Mouse (Mus musculus) kidney, embryonic 15.5 days (tissue): ENCODE data around the gene Pbxip1. TPM values are rescaled to one million over a fixed set of nuclear protein-coding genes. Genes with fewer than 3 reads are reported as not detected.
A peak's percentile ranks its signal among the peaks of the same experiment; 100 is the strongest.
"Not testable (repeated sequence)": the region's sequence is repeated elsewhere in the genome, so short reads cannot be mapped to it uniquely, and the experiment has no call there.

Source experiments
- ATAC-seq: fragments of 200-750 bp; cut with Nextera tagmentation; replicated peaks from 2 replicates; pipeline ENCODE4 v1.8.0; 2017; ENCODE audit warnings: moderate TSS enrichment; ENCODE audit not compliant: low FRiP score
- H3K27ac ChIP-seq: fragments of 300-500 bp; sonication (generic); 2 replicates; pipeline ENCODE4 v1.5.1; 2015; ENCODE audit warnings: mild to moderate bottlenecking, inconsistent platforms
- H3K27me3 ChIP-seq: fragments of 300-500 bp; sonication (generic); 2 replicates; pipeline ENCODE4 v1.6.1; 2015; ENCODE audit warnings: inconsistent platforms
- H3K36me3 ChIP-seq: fragments of 300-500 bp; sonication (generic); 2 replicates; pipeline ENCODE4 v1.6.1; 2015; ENCODE audit warnings: inconsistent platforms
- H3K4me1 ChIP-seq: fragments of 300-500 bp; sonication (generic); 2 replicates; pipeline ENCODE4 v1.6.1; 2015; ENCODE audit warnings: inconsistent platforms
- H3K4me2 ChIP-seq: fragments of 300-500 bp; sonication (generic); 2 replicates; pipeline ENCODE4 v1.6.1; 2015; ENCODE audit warnings: moderate library complexity, mild to moderate bottlenecking, inconsistent platforms
- H3K4me3 ChIP-seq: fragments of 300-500 bp; sonication (generic); replicated peaks from 2 replicates; pipeline ENCODE4 v1.5.1; 2015; ENCODE audit warnings: mild to moderate bottlenecking, inconsistent platforms
- H3K9ac ChIP-seq: fragments of 300-500 bp; sonication (generic); 2 replicates; pipeline ENCODE4 v1.6.1; 2015; ENCODE audit warnings: mild to moderate bottlenecking, inconsistent platforms
- H3K9me3 ChIP-seq: fragments of 300-500 bp; sonication (generic); replicated peaks from 2 replicates; pipeline ENCODE4 v1.6.1; 2016; ENCODE audit warnings: inconsistent platforms
- WGBS: fragments of 180-500 bp; shearing (Covaris S2); methylation state at CpG from one replicate; pipeline ENCODE4 v1.1.7; 2015; ENCODE audit warnings: mixed read lengths; 5-methylcytosine and 5-hydroxymethylcytosine counted together
- polyA plus RNA-seq: library from polyadenylated mRNA; unstranded; fragments of >200 nt; fragmentation: Nextera tagmentation; extraction: Ambion mirVana; gene quantifications from 2 replicates; pipeline ENCODE4 v1.2.1, GENCODE M21; 2015

The Pbxip1 gene
- polyA plus RNA-seq, 1 experiment from 2014 or later: 39.6 TPM

- Histone ChIP-seq H3K36me3 (peaks cover 42% of the 10 kb centered on the region), H3K27me3 (no peaks in the 10 kb centered on the region), H3K4me1 (peaks cover 60% of the 10 kb centered on the region), H3K27ac (0 out of 2 replicates have a peak overlapping the region, but pooled peaks have one; percentile 100), H3K9me3 (no peaks in the 10 kb centered on the region), H3K4me2 (peak overlapping the region; percentile 89), H3K9ac (peak overlapping the region; percentile 64; the same call in 1 of the 2 replicates), H3K4me3 (peak overlapping the region; percentile 71)
- ATAC-seq: no peak
- 53% methylated on average over 6 of the region's 6 CpGs for WGBS
Measured at GRCm38 (mm10) chr3:89422556-89423205, 13.8 kb upstream of the Pbxip1 start.

DNA sequence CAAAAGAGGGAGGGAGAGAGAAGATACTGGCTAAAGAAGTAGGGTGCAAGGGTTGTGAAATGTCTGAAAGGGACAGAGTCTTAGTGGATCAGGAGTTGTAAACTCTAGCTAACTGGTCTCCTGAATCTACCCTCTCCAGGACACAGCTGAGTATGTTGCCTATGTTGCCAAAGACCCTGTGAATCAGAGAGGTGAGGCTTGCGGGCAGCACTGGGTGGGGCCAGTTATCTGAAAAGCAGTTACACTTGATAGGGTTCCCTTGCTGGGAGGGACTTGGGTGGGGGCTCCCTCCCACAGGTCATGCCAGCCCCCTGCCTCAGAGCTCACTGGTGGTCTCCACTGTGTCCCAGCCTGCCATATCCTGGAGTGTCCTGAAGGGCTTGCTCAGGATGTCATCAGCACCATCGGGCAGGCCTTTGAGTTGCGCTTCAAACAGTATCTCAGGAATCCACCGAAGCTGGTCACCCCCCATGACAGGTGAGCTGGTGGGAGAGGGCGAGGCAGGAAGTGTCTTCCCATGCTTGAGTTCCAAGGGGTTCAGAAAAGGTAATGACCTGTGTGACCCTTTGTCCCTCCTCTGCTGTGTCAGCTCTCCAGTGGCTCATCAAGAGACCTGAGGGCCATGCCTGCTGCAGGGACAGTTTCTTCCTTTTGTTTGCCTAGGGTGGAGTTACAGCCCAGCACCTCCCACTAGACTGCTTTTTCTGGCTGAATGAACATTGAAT lies 11.9 kb upstream of the Pbxip1 start:
- H3K4me3 ChIP-seq: no peak overlapping the region
- peaks cover 57% of the 10 kb centered on the region for H3K4me1 ChIP-seq
- H3K4me2 ChIP-seq: no peak overlapping the region
- ATAC-seq: no peak
- 67% methylated on average over 5 of the region's 5 CpGs for WGBS
- no peaks in the 10 kb centered on the region for H3K27me3 ChIP-seq
- H3K9ac ChIP-seq: no peak overlapping the region
- peak overlapping the region; percentile 32; the same call in 1 of the 2 replicates for H3K27ac ChIP-seq
- peaks cover 52% of the 10 kb centered on the region for H3K36me3 ChIP-seq
- no peaks in the 10 kb centered on the region for H3K9me3 ChIP-seq

DNA sequence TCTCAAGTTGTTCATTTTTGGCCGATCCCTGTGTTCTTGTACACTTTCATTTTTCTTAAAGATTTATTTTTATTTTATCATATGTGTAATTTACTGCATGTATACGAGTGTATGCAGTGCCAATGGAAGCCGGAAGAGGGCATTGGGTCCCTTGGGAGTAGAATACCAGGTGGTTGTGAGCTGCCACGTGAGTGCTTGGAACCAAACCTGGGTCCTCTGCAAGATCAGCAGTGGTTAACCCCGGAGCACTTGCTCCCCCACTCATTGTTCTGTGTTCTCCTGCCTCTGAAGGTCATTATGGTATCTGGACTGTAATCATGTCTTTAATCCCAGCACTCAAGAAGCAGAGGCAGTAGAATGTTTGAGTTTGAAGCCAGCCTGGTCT lies 11.4 kb upstream of the Pbxip1 start:
- H3K9ac ChIP-seq: no peak overlapping the region
- ATAC-seq: no peak
- H3K27ac ChIP-seq: peak overlapping the region; percentile 32; the same call in 1 of the 2 replicates
- 66% methylated on average over 5 of the region's 5 CpGs for WGBS
- no peaks in the 10 kb centered on the region for H3K9me3 ChIP-seq
- peaks cover 52% of the 10 kb centered on the region for H3K4me1 ChIP-seq
- H3K27me3 ChIP-seq: no peaks in the 10 kb centered on the region
- no peak overlapping the region for H3K4me2 ChIP-seq
- no peak overlapping the region for H3K4me3 ChIP-seq
- peaks cover 52% of the 10 kb centered on the region for H3K36me3 ChIP-seq

GRCm38 (mm10) chr3:89425876-89426275 lies 10.6 kb upstream of the Pbxip1 start:
- ATAC-seq: no peak
- no peaks in the 10 kb centered on the region for H3K27me3 ChIP-seq
- no peak overlapping the region for H3K9ac ChIP-seq
- H3K4me1 ChIP-seq: peaks cover 45% of the 10 kb centered on the region
- H3K27ac ChIP-seq: no peak overlapping the region
- WGBS: 86% methylated on average over 4 of the region's 4 CpGs
- H3K4me2 ChIP-seq: no peak overlapping the region
- no peak overlapping the region for H3K4me3 ChIP-seq
- peaks cover 52% of the 10 kb centered on the region for H3K36me3 ChIP-seq
- no peaks in the 10 kb centered on the region for H3K9me3 ChIP-seq

GRCm38 (mm10) chr3:89429021-89429420 lies 7.5 kb upstream of the Pbxip1 start:
- H3K9ac ChIP-seq, ATAC-seq, H3K4me3 ChIP-seq, H3K27me3 ChIP-seq, H3K9me3 ChIP-seq, H3K27ac ChIP-seq, H3K4me2 ChIP-seq: not testable (repeated sequence)
- peaks cover 67% of the 10 kb centered on the region for H3K36me3 ChIP-seq
- WGBS: 90% methylated on average over 7 of the region's 7 CpGs
- H3K4me1 ChIP-seq: peaks cover 23% of the 10 kb centered on the region

DNA sequence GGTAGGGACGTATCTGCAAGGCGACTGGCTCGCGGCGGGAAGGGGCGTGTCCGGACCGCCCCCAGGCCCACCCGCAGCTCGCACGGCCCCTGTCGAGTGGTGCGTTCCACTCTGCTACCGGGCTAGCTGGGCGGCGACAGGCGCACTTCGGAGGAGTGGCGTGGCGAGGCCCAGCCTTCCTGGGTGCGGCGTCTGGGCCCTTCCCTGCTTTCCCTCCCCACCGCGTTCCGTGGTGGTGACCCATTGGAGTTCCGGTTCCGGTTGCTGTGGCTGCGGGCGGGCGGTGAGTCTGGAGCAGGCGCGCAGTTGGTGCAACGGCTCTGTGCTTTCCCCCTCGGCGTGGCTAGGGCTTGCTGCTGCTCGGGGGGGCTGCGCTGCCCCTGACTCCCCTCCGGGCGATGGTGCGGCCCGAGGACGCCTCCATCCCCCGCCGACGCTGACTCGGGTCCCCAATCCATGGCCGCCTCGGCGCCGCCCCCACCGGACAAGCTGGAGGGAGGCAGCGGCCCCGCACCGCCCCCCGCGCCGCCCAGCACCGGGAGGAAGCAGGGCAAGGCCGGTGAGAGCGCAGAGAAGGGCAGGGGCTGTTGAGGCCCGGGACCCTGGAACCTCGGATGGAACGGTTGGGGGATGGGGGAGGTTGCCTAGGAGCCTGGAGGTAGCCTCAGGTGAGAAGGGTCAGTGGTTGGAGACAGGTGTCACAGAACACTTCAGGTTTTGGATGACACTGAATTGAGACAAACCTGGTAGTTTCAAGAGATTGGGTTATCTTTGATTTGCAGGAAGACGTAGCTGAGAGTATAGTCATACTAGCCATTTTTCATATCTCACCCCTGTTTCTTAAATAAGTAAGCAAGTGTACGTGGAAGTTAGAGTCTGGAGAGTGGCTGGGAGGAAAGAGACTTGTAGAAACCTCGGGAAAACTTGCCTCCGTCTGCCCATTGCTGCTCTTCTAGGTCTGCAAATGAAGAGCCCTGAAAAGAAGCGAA lies 6.0 kb upstream of the Pbxip1 start, which contains the start of gene Pygo2:
Gene Pygo2, plus strand, starts transcription at position 44 of the 989 bp plus-strand sequence.
- Histone ChIP-seq H3K4me1 (peaks cover 10% of the 10 kb centered on the region), H3K27me3 (no peaks in the 10 kb centered on the region), H3K27ac (peak within 1 kb of the TSS; percentile 96), H3K4me2 (peak within 1 kb of the TSS; percentile 80), H3K36me3 (peaks cover 67% of the 10 kb centered on the region), H3K4me3 (peak within 1 kb of the TSS; percentile 99), H3K9me3 (no peaks in the 10 kb centered on the region), H3K9ac (peak within 1 kb of the TSS; percentile 99)
- ATAC-seq: peak; percentile 99
- WGBS: 2% methylated on average over 68 of the region's 68 CpGs

GRCm38 (mm10) chr3:89432606-89433005 lies 3.9 kb upstream of the Pbxip1 start:
- H3K4me1 ChIP-seq: peaks cover 22% of the 10 kb centered on the region
- ATAC-seq: no peak
- H3K4me3 ChIP-seq: no peak overlapping the region
- 92% methylated on average over 8 of the region's 8 CpGs for WGBS
- H3K9me3 ChIP-seq: no peaks in the 10 kb centered on the region
- peaks cover 47% of the 10 kb centered on the region for H3K36me3 ChIP-seq
- no peaks in the 10 kb centered on the region for H3K27me3 ChIP-seq
- H3K9ac ChIP-seq: no peak overlapping the region
- no peak overlapping the region for H3K4me2 ChIP-seq
- no peak overlapping the region for H3K27ac ChIP-seq

- no peak overlapping the region for H3K9ac ChIP-seq
- 86% methylated on average over 11 of the region's 11 CpGs for WGBS
- no peak overlapping the region for H3K4me3 ChIP-seq
- no peak for ATAC-seq
- no peak overlapping the region for H3K27ac ChIP-seq
- no peaks in the 10 kb centered on the region for H3K9me3 ChIP-seq
- H3K36me3 ChIP-seq: peaks cover 38% of the 10 kb centered on the region
- no peaks in the 10 kb centered on the region for H3K27me3 ChIP-seq
- H3K4me1 ChIP-seq: peaks cover 30% of the 10 kb centered on the region
- no peak overlapping the region for H3K4me2 ChIP-seq
Measured at GRCm38 (mm10) chr3:89434532-89434931, 2.0 kb upstream of the Pbxip1 start.

DNA sequence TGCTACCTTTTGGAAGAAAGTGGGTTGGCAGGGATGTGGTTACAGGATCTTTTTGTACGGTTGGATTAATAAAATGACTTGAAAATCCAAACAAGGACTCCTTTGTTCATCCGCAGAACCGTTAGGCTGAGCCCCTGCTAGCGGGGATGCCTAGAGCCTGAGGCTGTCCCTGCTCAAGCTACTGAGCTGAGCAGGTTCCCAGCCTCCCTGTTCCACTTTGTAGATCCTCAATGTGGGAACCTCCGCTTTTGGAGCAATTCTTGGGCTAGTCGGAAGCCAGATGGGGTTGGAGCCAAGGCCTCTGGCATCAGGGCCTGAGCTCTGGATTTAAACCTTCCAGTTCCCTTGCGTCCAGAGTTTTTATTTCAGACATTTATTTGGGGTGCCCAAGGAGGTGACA lies 1.5 kb upstream of the Pbxip1 start:
- no peak for ATAC-seq
- Histone ChIP-seq H3K9ac (no peak overlapping the region), H3K4me3 (no peak overlapping the region), H3K27ac (no peak overlapping the region; the same call in 1 of the 2 replicates), H3K4me2 (no peak overlapping the region), H3K4me1 (peaks cover 30% of the 10 kb centered on the region), H3K27me3 (no peaks in the 10 kb centered on the region), H3K36me3 (peaks cover 41% of the 10 kb centered on the region), H3K9me3 (no peaks in the 10 kb centered on the region)
- WGBS: 77% methylated on average over 7 of the region's 7 CpGs

- Histone ChIP-seq H3K9me3 (no peaks in the 10 kb centered on the region), H3K4me3 (peak overlapping the region; percentile 55)
- WGBS: 29% methylated on average over 5 of the region's 5 CpGs
Measured at GRCm38 (mm10) chr3:89437269-89437668, 763 bp downstream of the Pbxip1 start.

GRCm38 (mm10) chr3:89440691-89441090 lies 4.2 kb downstream of the Pbxip1 start:
- no peaks in the 10 kb centered on the region for H3K9me3 ChIP-seq
- no peaks in the 10 kb centered on the region for H3K27me3 ChIP-seq
- WGBS: 96% methylated on average over 2 of the region's 2 CpGs
- no peak overlapping the region for H3K4me2 ChIP-seq
- no peak for ATAC-seq
- H3K27ac ChIP-seq: no peak overlapping the region
- peaks cover 17% of the 10 kb centered on the region for H3K36me3 ChIP-seq
- peaks cover 20% of the 10 kb centered on the region for H3K4me1 ChIP-seq
- no peak overlapping the region for H3K4me3 ChIP-seq
- H3K9ac ChIP-seq: no peak overlapping the region

More at GRCm38 (mm10) chr3:89437269-89437668, 763 bp downstream of the Pbxip1 start:
- peak overlapping the region; percentile 83 for H3K27ac ChIP-seq
- H3K9ac ChIP-seq: peak overlapping the region; percentile 57
- peaks cover 38% of the 10 kb centered on the region for H3K36me3 ChIP-seq
- no peaks in the 10 kb centered on the region for H3K27me3 ChIP-seq
- H3K4me1 ChIP-seq: peaks cover 20% of the 10 kb centered on the region
- no peak for ATAC-seq
- H3K4me2 ChIP-seq: peak overlapping the region; percentile 63
